Mouse (Mus musculus): Measurements from ENCODE around the gene Defb28.

Gene Defb28

GRCm38 (mm10) chr2:152556655-152557054 lies 38.6 kb downstream of the Defb28 start:
- DNase-seq (ENCODE audit: low read depth, low spot score): no peak

GRCm38 (mm10) chr2:152569038-152569437 lies 51.0 kb downstream of the Defb28 start, which contains the start of gene Gm17416:
Gene Gm17416 (plus strand): TSS chr2:152569338.
- no peak for DNase-seq (ENCODE audit: low read depth, low spot score)

- no peak for DNase-seq (ENCODE audit: low read depth, low spot score)
These were observed 51.8 kb downstream of the Defb28 start for GRCm38 (mm10) chr2:152569881-152570280.

GRCm38 (mm10) chr2:152570313-152570712 lies 52.3 kb downstream of the Defb28 start:
- DNase-seq (ENCODE audit: low read depth, low spot score): no peak

Data from WW6 (cell line).